ENCODE assay signal across 28 mouse cellular contexts in genomic region chr9:74857508-74857840, GRCm38 (mm10). TPM values are rescaled to one million over a fixed set of nuclear protein-coding genes. Genes with fewer than 3 reads are reported as not detected.
DNase-seq lines count a peak whose midpoint lies in the region; ATAC-seq and TF ChIP-seq lines count a peak whose summit lies in the region.
"Had no signal": no experiment of that assay in that cellular context is flagged by ENCODE, and none has a peak within 500 bp of the region (broad histone marks: within the 10 kb centered on the region; RNA-seq: fewer than 3 reads in every experiment).

No protein-coding gene starts in this region.

- no peak for TF ChIP-seq CTCF in hindbrain, postnatal 0 days (IDR thresholded peaks at IDR 0.05; ENCODE audit: low read depth)

- H3K9ac ChIP-seq in hindbrain, embryonic 14.5 days, result no peak overlapping the region
- H3K9ac ChIP-seq in hindbrain, postnatal 0 days (replicated peaks; ENCODE audit: low read length), result no peak overlapping the region
- no peak overlapping the region for H3K9ac ChIP-seq in midbrain, embryonic 16.5 days (ENCODE audit: low read depth, low read length)
- H3K9ac ChIP-seq in neural tube, embryonic 15.5 days (replicated peaks), result no peak overlapping the region
- H3K9ac ChIP-seq: embryonic facial prominence, embryonic 12.5 days; embryonic facial prominence, embryonic 15.5 days; forebrain, postnatal 0 days; heart, embryonic 13.5 days; hindbrain, embryonic 12.5 days had no signal

- no peak overlapping the region for H3K4me3 ChIP-seq in hindbrain, embryonic 14.5 days (replicated peaks; ENCODE audit: low read length)
- no peak overlapping the region for H3K4me3 ChIP-seq in hindbrain, postnatal 0 days (ENCODE audit: low read length)
- H3K4me3 ChIP-seq in midbrain, embryonic 10.5 days, result peak overlapping the region; percentile 21
- no peak overlapping the region for H3K4me3 ChIP-seq in midbrain, embryonic 16.5 days (ENCODE audit: low read depth, low read length)
- no peak overlapping the region for H3K4me3 ChIP-seq in neural tube, embryonic 15.5 days (replicated peaks)
- H3K4me3 ChIP-seq: embryonic facial prominence, embryonic 12.5 days; embryonic facial prominence, embryonic 15.5 days; gastrocnemius, adult 2 months; heart, embryonic 10.5 days; heart, embryonic 13.5 days; hindbrain, embryonic 12.5 days had no signal

- H3K4me2 ChIP-seq in hindbrain, embryonic 14.5 days (replicated peaks), result no peak overlapping the region
- no peak overlapping the region for H3K4me2 ChIP-seq in hindbrain, postnatal 0 days (ENCODE audit: low read depth, low read length)
- no peak overlapping the region for H3K4me2 ChIP-seq in midbrain, embryonic 16.5 days (ENCODE audit: low read length)
- H3K4me2 ChIP-seq in neural tube, embryonic 15.5 days, result no peak overlapping the region
- H3K4me2 ChIP-seq: embryonic facial prominence, embryonic 12.5 days; embryonic facial prominence, embryonic 15.5 days; heart, embryonic 13.5 days; hindbrain, embryonic 12.5 days had no signal

- peaks cover 95% of the 10 kb centered on the region for H3K27me3 ChIP-seq in hindbrain, embryonic 14.5 days (ENCODE audit: control insufficient read depth, insufficient read depth, low read length)
- H3K27me3 ChIP-seq in hindbrain, postnatal 0 days (ENCODE audit: insufficient read depth, low read length), result peaks cover 90% of the 10 kb centered on the region
- peaks cover 100% of the 10 kb centered on the region for H3K27me3 ChIP-seq in midbrain, embryonic 10.5 days (ENCODE audit: low read depth, poor library complexity, severe bottlenecking)
- H3K27me3 ChIP-seq in midbrain, embryonic 16.5 days (ENCODE audit: control insufficient read depth, insufficient read depth, low read depth, low read length), result peaks cover 57% of the 10 kb centered on the region
- peaks cover 89% of the 10 kb centered on the region for H3K27me3 ChIP-seq in neural tube, embryonic 15.5 days (replicated peaks)

- H3K36me3 ChIP-seq in hindbrain, embryonic 14.5 days (replicated peaks; ENCODE audit: control insufficient read depth, insufficient read depth), result no peaks in the 10 kb centered on the region
- no peaks in the 10 kb centered on the region for H3K36me3 ChIP-seq in hindbrain, postnatal 0 days (ENCODE audit: insufficient read depth, low read length)
- no peaks in the 10 kb centered on the region for H3K36me3 ChIP-seq in midbrain, embryonic 10.5 days
- no peaks in the 10 kb centered on the region for H3K36me3 ChIP-seq in midbrain, embryonic 16.5 days (ENCODE audit: control insufficient read depth, insufficient read depth, low read length)
- H3K36me3 ChIP-seq in neural tube, embryonic 15.5 days, result no peaks in the 10 kb centered on the region
- H3K36me3 ChIP-seq: embryonic facial prominence, embryonic 12.5 days; embryonic facial prominence, embryonic 15.5 days; heart, embryonic 10.5 days; heart, embryonic 13.5 days; hindbrain, embryonic 12.5 days had no signal

- peak; percentile 3 for DNase-seq in embryo, embryonic 9.5 days (ENCODE audit: extremely low spot score)
- no peak for DNase-seq in embryo, embryonic 10.5 days (ENCODE audit: low spot score)
- DNase-seq in hindbrain, embryonic 14.5 days (ENCODE audit: low spot score), result peak; percentile 23
- no peak for DNase-seq in hindbrain, postnatal 0 days (ENCODE audit: low spot score)
- DNase-seq in midbrain, embryonic 10.5 days (ENCODE audit: low spot score), result no peak
- DNase-seq in neural tube, embryonic 10.5 days (ENCODE audit: extremely low spot score, low spot score), result peak; percentile 55
- DNase-seq: adrenal gland, adult 8-10 months; adrenal gland, postnatal 25 days; cerebellum, adult 11-12 months; cerebellum, adult 8-10 months; cerebellum, postnatal 36 days; forebrain, postnatal 0 days; gastrocnemius, adult 2 months; gastrocnemius, postnatal 14 days; heart, adult 18-20 months; heart, postnatal 14 days; heart, postnatal 4 days had no signal

- H3K4me1 ChIP-seq in hindbrain, embryonic 14.5 days (replicated peaks; ENCODE audit: control insufficient read depth, insufficient read depth, low read length), result peaks cover 9% of the 10 kb centered on the region; the same call in 1 of the 2 replicates
- peaks cover 4% of the 10 kb centered on the region; the same call in 1 of the 2 replicates for H3K4me1 ChIP-seq in hindbrain, postnatal 0 days (ENCODE audit: insufficient read depth, low read length)
- peaks cover 63% of the 10 kb centered on the region for H3K4me1 ChIP-seq in midbrain, embryonic 10.5 days
- H3K4me1 ChIP-seq in midbrain, embryonic 16.5 days (ENCODE audit: control insufficient read depth, insufficient read depth, low read length), result peaks cover 7% of the 10 kb centered on the region
- H3K4me1 ChIP-seq in neural tube, embryonic 15.5 days, result peaks cover 20% of the 10 kb centered on the region

- no peak for ATAC-seq in hindbrain, embryonic 14.5 days (ENCODE audit: low FRiP score)
- no peak for ATAC-seq in hindbrain, postnatal 0 days
- no peak for ATAC-seq in midbrain, embryonic 16.5 days
- ATAC-seq in neural tube, embryonic 15.5 days (ENCODE audit: low FRiP score), result no peak
- ATAC-seq: activated CD4-positive, CD25-positive, alpha-beta regulatory T cell, adult 4 months; forebrain, embryonic 14.5 days; forebrain, postnatal 0 days had no signal

- H3K9me3 ChIP-seq in hindbrain, embryonic 14.5 days (ENCODE audit: control insufficient read depth, low read length), result no peaks in the 10 kb centered on the region
- H3K9me3 ChIP-seq in hindbrain, postnatal 0 days (ENCODE audit: low read length), result no peaks in the 10 kb centered on the region
- H3K9me3 ChIP-seq in midbrain, embryonic 10.5 days (replicated peaks), result no peaks in the 10 kb centered on the region
- no peaks in the 10 kb centered on the region for H3K9me3 ChIP-seq in midbrain, embryonic 16.5 days (replicated peaks; ENCODE audit: control insufficient read depth, low read length, poor library complexity, severe bottlenecking)
- H3K9me3 ChIP-seq in neural tube, embryonic 15.5 days (replicated peaks), result no peaks in the 10 kb centered on the region
- H3K9me3 ChIP-seq: embryonic facial prominence, embryonic 12.5 days; embryonic facial prominence, embryonic 15.5 days; heart, embryonic 10.5 days; hindbrain, embryonic 12.5 days had no signal

- WGBS in hindbrain, embryonic 14.5 days, result 3% methylated on average over 7 of the region's 7 CpGs
- whole genome bisulfite sequencing in hindbrain, postnatal 0 days, result 3% methylated on average over 7 of the region's 7 CpGs
- WGBS in midbrain, embryonic 10.5 days, result 2% methylated on average over 7 of the region's 7 CpGs
- WGBS in midbrain, embryonic 16.5 days, result 5% methylated on average over 7 of the region's 7 CpGs
- WGBS in neural tube, embryonic 15.5 days, result 3% methylated on average over 7 of the region's 7 CpGs

- H3K27ac ChIP-seq in hindbrain, embryonic 14.5 days, result no peak overlapping the region
- no peak overlapping the region for H3K27ac ChIP-seq in hindbrain, postnatal 0 days
- no peak overlapping the region for H3K27ac ChIP-seq in midbrain, embryonic 10.5 days (replicated peaks)
- H3K27ac ChIP-seq in midbrain, embryonic 16.5 days (ENCODE audit: low read length), result no peak overlapping the region
- no peak overlapping the region for H3K27ac ChIP-seq in neural tube, embryonic 15.5 days (replicated peaks)
- H3K27ac ChIP-seq: embryonic facial prominence, embryonic 12.5 days; embryonic facial prominence, embryonic 15.5 days; gastrocnemius, adult 2 months; heart, embryonic 10.5 days; heart, embryonic 13.5 days; hindbrain, embryonic 12.5 days had no signal

RNA-seq across cellular contexts. Expression of gene Onecut1, which starts 4.2 kb away (rescaled TPM):
- polyA plus RNA-seq in hindbrain, embryonic 14.5 days (2014; fragmentation: Nextera tagmentation; extraction: Ambion mirVana), result 6.0 and 6.1 TPM in 2 replicates
- total RNA-seq in hindbrain, postnatal 0 days (2014; rRNA removed), result 2.6 and 4.2 TPM in 2 replicates
- polyA plus RNA-seq in hindbrain, postnatal 0 days (2015; fragmentation: Nextera tagmentation; extraction: Ambion mirVana), result 1.9 and 2.6 TPM in 2 replicates
- polyA plus RNA-seq in midbrain, embryonic 10.5 days (2016; fragmentation: Nextera tagmentation; extraction: Ambion mirVana), result 10.0 and 13.4 TPM in 2 replicates
- polyA plus RNA-seq in midbrain, embryonic 16.5 days (2015; fragmentation: Nextera tagmentation; extraction: Ambion mirVana), result 5.8 and 6.1 TPM in 2 replicates
- 2.6 and 3.5 TPM in 2 replicates for polyA plus RNA-seq in neural tube, embryonic 15.5 days (2015; fragmentation: Nextera tagmentation; extraction: Ambion mirVana)
- total RNA-seq: adrenal gland, postnatal 25 days; gastrocnemius, adult 2 months; gastrocnemius, postnatal 14 days; gastrocnemius, postnatal 4 days; heart, adult 18-20 months; heart, postnatal 14 days; heart, postnatal 4 days had no signal
- polyA plus RNA-seq: activated CD4-positive, CD25-positive, alpha-beta regulatory T cell, adult 4 months; heart, embryonic 16.5 days had no signal

Comparison
In these comparisons a context has a peak if more than half of its experiments do, and no peak if none do; other contexts are left out.
1. DNase-seq: peak in embryo, embryonic 9.5 days (single experiment), hindbrain, embryonic 14.5 days (single experiment) and neural tube, embryonic 10.5 days (single experiment); none in embryo, embryonic 10.5 days (single experiment), hindbrain, postnatal 0 days (single experiment) and midbrain, embryonic 10.5 days (single experiment).